Comparison of ENCODE assay signal across 9 mouse cellular contexts in the genomic region with DNA sequence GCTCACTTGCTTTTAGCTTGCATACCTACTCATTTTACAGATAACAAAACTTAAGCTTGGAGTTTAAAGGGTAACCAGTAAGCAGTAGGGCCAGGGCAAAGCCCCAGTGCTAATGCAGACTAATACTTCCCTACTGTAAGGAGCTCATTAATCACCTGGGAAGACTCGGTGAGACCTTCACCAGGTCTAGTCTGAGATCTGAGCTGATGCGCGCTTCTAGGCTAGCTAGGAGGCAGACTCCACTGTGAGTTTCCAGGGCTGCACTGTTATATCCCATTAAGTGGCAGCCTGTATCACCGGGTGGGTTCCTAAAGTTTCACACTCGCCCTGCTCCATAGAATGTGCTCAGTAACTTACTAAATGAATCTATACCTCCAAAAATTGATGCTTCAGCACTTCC. TPM values are rescaled to one million over a fixed set of nuclear protein-coding genes. Genes with fewer than 3 reads are reported as not detected.
A peak's percentile ranks its signal among the peaks of the same experiment; 100 is the strongest.
DNase-seq lines count a peak whose midpoint lies in the region; ATAC-seq lines count a peak whose summit lies in the region.
"Had no signal": no experiment of that assay in that cellular context is flagged by ENCODE, and none has a peak within 500 bp of the region (broad histone marks: within the 10 kb centered on the region; RNA-seq: fewer than 3 reads in every experiment).

No protein-coding gene starts in this region.

- peaks cover 8% of the 10 kb centered on the region; the same call in 1 of the 2 replicates for H3K27me3 ChIP-seq in lung, embryonic 15.5 days
- H3K27me3 ChIP-seq in forebrain, embryonic 12.5 days: peaks cover 48% of the 10 kb centered on the region
- H3K27me3 ChIP-seq in limb, embryonic 15.5 days: peaks cover 46% of the 10 kb centered on the region
- H3K27me3 ChIP-seq in stomach, embryonic 15.5 days (replicated peaks): no peaks in the 10 kb centered on the region

- peak overlapping the region; percentile 76 for H3K4me3 ChIP-seq in lung, embryonic 15.5 days
- peak overlapping the region; percentile 69; the same call in 1 of the 2 replicates for H3K4me3 ChIP-seq in forebrain, embryonic 12.5 days (replicated peaks)
- H3K4me3 ChIP-seq in limb, embryonic 15.5 days: peak overlapping the region; percentile 61; the same call in 1 of the 2 replicates
- peak overlapping the region; percentile 82 for H3K4me3 ChIP-seq in stomach, embryonic 15.5 days (replicated peaks)

- WGBS in lung, embryonic 15.5 days: 12% methylated on average over 5 of the region's 5 CpGs
- WGBS in forebrain, embryonic 12.5 days: 8% methylated on average over 5 of the region's 5 CpGs
- WGBS in limb, embryonic 15.5 days: 10% methylated on average over 5 of the region's 5 CpGs
- 23% methylated on average over 5 of the region's 5 CpGs for WGBS in stomach, embryonic 15.5 days

- no peaks in the 10 kb centered on the region for H3K9me3 ChIP-seq in lung, embryonic 15.5 days
- no peaks in the 10 kb centered on the region for H3K9me3 ChIP-seq in forebrain, embryonic 12.5 days
- no peaks in the 10 kb centered on the region for H3K9me3 ChIP-seq in limb, embryonic 15.5 days
- no peaks in the 10 kb centered on the region for H3K9me3 ChIP-seq in stomach, embryonic 15.5 days

- H3K36me3 ChIP-seq in lung, embryonic 15.5 days: no peaks in the 10 kb centered on the region
- H3K36me3 ChIP-seq in forebrain, embryonic 12.5 days (replicated peaks): no peaks in the 10 kb centered on the region
- no peaks in the 10 kb centered on the region for H3K36me3 ChIP-seq in limb, embryonic 15.5 days
- no peaks in the 10 kb centered on the region for H3K36me3 ChIP-seq in stomach, embryonic 15.5 days

- ATAC-seq in lung, embryonic 15.5 days (ENCODE audit: borderline replicate concordance, extremely low read depth, low FRiP score, low TSS enrichment): no peak
- ATAC-seq in forebrain, embryonic 12.5 days (ENCODE audit: low FRiP score): no peak
- ATAC-seq in limb, embryonic 15.5 days (ENCODE audit: insufficient number of reproducible peaks, low FRiP score, low TSS enrichment, low read depth): no peak
- ATAC-seq in stomach, embryonic 15.5 days (ENCODE audit: insufficient read depth, low FRiP score, low read depth): no peak

- H3K9ac ChIP-seq in lung, embryonic 15.5 days: peak overlapping the region; percentile 77; the same call in 1 of the 2 replicates
- H3K9ac ChIP-seq in forebrain, embryonic 12.5 days: no peak overlapping the region
- H3K9ac ChIP-seq in limb, embryonic 15.5 days: no peak overlapping the region
- H3K9ac ChIP-seq in stomach, embryonic 15.5 days: no peak overlapping the region

- intact Hi-C loops in left cerebral cortex, postnatal 36 days (cut with DNase I): loop anchor here (5.0 kb wide), 1 partner anchor 95 kb away; a partner anchor contains a TSS

- H3K27ac ChIP-seq in lung, embryonic 15.5 days: no peak overlapping the region
- H3K27ac ChIP-seq in forebrain, embryonic 12.5 days: no peak overlapping the region
- H3K27ac ChIP-seq in limb, embryonic 15.5 days: no peak overlapping the region
- peak overlapping the region; percentile 18; the same call in 1 of the 2 replicates for H3K27ac ChIP-seq in stomach, embryonic 15.5 days

- peak overlapping the region; percentile 93 for H3K4me2 ChIP-seq in lung, embryonic 15.5 days
- peak overlapping the region; percentile 97 for H3K4me2 ChIP-seq in forebrain, embryonic 12.5 days
- no peak overlapping the region; the same call in 1 of the 2 replicates for H3K4me2 ChIP-seq in limb, embryonic 15.5 days
- H3K4me2 ChIP-seq in stomach, embryonic 15.5 days: peak overlapping the region; percentile 89

- no peak for DNase-seq in lung, postnatal 10 days
- no peak for DNase-seq in layer of hippocampus, adult 9-10 months (ENCODE audit: low spot score)
- no peak for DNase-seq in spleen, postnatal 14 days (ENCODE audit: low spot score in 2 of 2)
- no peak for DNase-seq in left cerebral cortex, postnatal 36 days (ENCODE audit: low spot score in 2 of 2)

- H3K4me1 ChIP-seq in lung, embryonic 15.5 days: peaks cover 16% of the 10 kb centered on the region
- H3K4me1 ChIP-seq in forebrain, embryonic 12.5 days: peaks cover 30% of the 10 kb centered on the region
- peaks cover 14% of the 10 kb centered on the region for H3K4me1 ChIP-seq in limb, embryonic 15.5 days
- peaks cover 17% of the 10 kb centered on the region for H3K4me1 ChIP-seq in stomach, embryonic 15.5 days

RNA-seq across cellular contexts. Expression of a gene that starts 1.6 kb away (rescaled TPM):
- polyA plus RNA-seq in lung, embryonic 15.5 days (2015; fragmentation: Nextera tagmentation; extraction: Ambion mirVana): 17.0 and 17.6 TPM in 2 replicates
- 7.5 and 8.1 TPM in 2 replicates for polyA plus RNA-seq in forebrain, embryonic 12.5 days (2016; fragmentation: Nextera tagmentation; extraction: Ambion mirVana)
- polyA plus RNA-seq in limb, embryonic 15.5 days (2015; fragmentation: Nextera tagmentation; extraction: Ambion mirVana): 6.2 and 6.4 TPM in 2 replicates
- 20.6 and 24.9 TPM in 2 replicates for polyA plus RNA-seq in stomach, embryonic 15.5 days (2015; fragmentation: Nextera tagmentation; extraction: Ambion mirVana)
- 10 to 100 TPM; 22.9 to 30.1 TPM for total RNA-seq in left cerebral cortex, postnatal 36 days (2021)

RNA-seq across cellular contexts. Expression of a gene that starts 21.4 kb away (rescaled TPM):
- polyA plus RNA-seq in lung, embryonic 15.5 days (2015; fragmentation: Nextera tagmentation; extraction: Ambion mirVana): not detected in 2 replicates
- not detected in 2 replicates for polyA plus RNA-seq in forebrain, embryonic 12.5 days (2016; fragmentation: Nextera tagmentation; extraction: Ambion mirVana)
- polyA plus RNA-seq in limb, embryonic 15.5 days (2015; fragmentation: Nextera tagmentation; extraction: Ambion mirVana): not detected in 2 replicates
- polyA plus RNA-seq in stomach, embryonic 15.5 days (2015; fragmentation: Nextera tagmentation; extraction: Ambion mirVana): 0.14 TPM in 1 of 2 replicates, not detected in the other
- total RNA-seq in left cerebral cortex, postnatal 36 days (2021): not detected
- total RNA-seq: left cerebral cortex, postnatal 25 days had no signal

RNA-seq across cellular contexts. Expression of a gene that starts 43.3 kb away (rescaled TPM):
- not detected in 2 replicates for polyA plus RNA-seq in lung, embryonic 15.5 days (2015; fragmentation: Nextera tagmentation; extraction: Ambion mirVana)
- not detected in 2 replicates for polyA plus RNA-seq in forebrain, embryonic 12.5 days (2016; fragmentation: Nextera tagmentation; extraction: Ambion mirVana)
- polyA plus RNA-seq in limb, embryonic 15.5 days (2015; fragmentation: Nextera tagmentation; extraction: Ambion mirVana): not detected in 2 replicates
- polyA plus RNA-seq in stomach, embryonic 15.5 days (2015; fragmentation: Nextera tagmentation; extraction: Ambion mirVana): not detected in 2 replicates
- not detected for total RNA-seq in left cerebral cortex, postnatal 36 days (2021)
- total RNA-seq: left cerebral cortex, postnatal 25 days had no signal

RNA-seq across cellular contexts. Expression of a gene that starts 47.4 kb away (rescaled TPM):
- polyA plus RNA-seq in lung, embryonic 15.5 days (2015; fragmentation: Nextera tagmentation; extraction: Ambion mirVana): 45.7 and 46.2 TPM in 2 replicates
- polyA plus RNA-seq in forebrain, embryonic 12.5 days (2016; fragmentation: Nextera tagmentation; extraction: Ambion mirVana): 43.6 and 49.0 TPM in 2 replicates
- polyA plus RNA-seq in limb, embryonic 15.5 days (2015; fragmentation: Nextera tagmentation; extraction: Ambion mirVana): 38.9 and 40.1 TPM in 2 replicates
- polyA plus RNA-seq in stomach, embryonic 15.5 days (2015; fragmentation: Nextera tagmentation; extraction: Ambion mirVana): 52.2 and 53.5 TPM in 2 replicates
- 10 to 100 TPM; 40.6 to 42.7 TPM for total RNA-seq in left cerebral cortex, postnatal 36 days (2021)

RNA-seq across cellular contexts. Expression of a gene that starts 57.3 kb away (rescaled TPM):
- polyA plus RNA-seq in lung, embryonic 15.5 days (2015; fragmentation: Nextera tagmentation; extraction: Ambion mirVana): not detected in 2 replicates
- polyA plus RNA-seq in forebrain, embryonic 12.5 days (2016; fragmentation: Nextera tagmentation; extraction: Ambion mirVana): not detected in 2 replicates
- polyA plus RNA-seq in limb, embryonic 15.5 days (2015; fragmentation: Nextera tagmentation; extraction: Ambion mirVana): not detected in 2 replicates
- 0.04 TPM in 1 of 2 replicates, not detected in the other for polyA plus RNA-seq in stomach, embryonic 15.5 days (2015; fragmentation: Nextera tagmentation; extraction: Ambion mirVana)
- total RNA-seq in left cerebral cortex, postnatal 36 days (2021): not detected
- total RNA-seq: left cerebral cortex, postnatal 25 days had no signal
